Mouse (Mus musculus): ENCODE data around the gene Ccdc28b.

Ccdc28b gene

GRCm38 (mm10) chr4:129584884-129585608, 38.7 kb downstream of the Ccdc28b start:
- DNase-seq (ENCODE audit: low spot score in 2 of 2), result peak; percentile 70 to 76

DNA sequence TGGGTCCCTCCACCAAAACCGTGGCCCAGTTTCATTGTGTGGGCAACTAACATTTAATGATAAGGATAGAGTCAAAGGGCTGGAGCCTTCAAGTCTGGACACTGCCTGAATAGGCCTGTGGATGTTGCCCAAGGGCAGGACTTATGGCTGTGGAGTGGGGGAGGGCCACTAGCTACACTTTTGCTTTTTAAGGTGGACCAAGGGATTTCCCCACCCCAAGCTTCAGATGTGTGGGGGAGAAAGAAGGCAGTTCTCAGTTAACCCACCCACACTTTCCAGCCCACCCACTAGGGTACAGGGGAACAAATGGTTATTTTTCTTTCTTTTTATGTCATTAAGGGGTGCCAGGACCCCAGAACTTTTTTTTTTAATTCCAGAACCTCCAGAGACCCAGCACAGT, 39.4 kb downstream of the Ccdc28b start:
- no peak for DNase-seq (ENCODE audit: low spot score in 2 of 2)

- DNase-seq (ENCODE audit: low spot score in 2 of 2), result no peak
These were observed 41.5 kb downstream of the Ccdc28b start for GRCm38 (mm10) chr4:129582251-129582650.

DNA sequence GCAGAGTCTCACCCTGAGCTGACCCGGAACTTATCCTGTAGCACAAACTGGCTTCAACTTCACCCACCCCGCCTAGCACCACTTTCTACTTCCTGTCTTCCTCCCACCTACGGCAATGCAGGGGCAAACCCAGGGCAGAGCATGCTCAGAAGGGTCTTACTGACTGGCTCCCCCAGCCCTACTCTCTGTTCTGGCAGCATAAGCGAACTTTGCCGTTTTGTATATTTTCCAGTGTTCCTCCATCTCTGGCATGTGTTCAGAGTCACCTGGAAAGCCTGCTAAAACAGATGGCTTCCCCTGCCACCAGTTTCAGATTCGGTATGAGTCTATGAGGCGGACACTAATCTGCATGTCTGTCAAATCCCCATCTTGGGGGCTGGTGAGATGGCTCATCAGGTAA, 43.4 kb downstream of the Ccdc28b start:
- no peak for DNase-seq (ENCODE audit: low spot score in 2 of 2)

DNA sequence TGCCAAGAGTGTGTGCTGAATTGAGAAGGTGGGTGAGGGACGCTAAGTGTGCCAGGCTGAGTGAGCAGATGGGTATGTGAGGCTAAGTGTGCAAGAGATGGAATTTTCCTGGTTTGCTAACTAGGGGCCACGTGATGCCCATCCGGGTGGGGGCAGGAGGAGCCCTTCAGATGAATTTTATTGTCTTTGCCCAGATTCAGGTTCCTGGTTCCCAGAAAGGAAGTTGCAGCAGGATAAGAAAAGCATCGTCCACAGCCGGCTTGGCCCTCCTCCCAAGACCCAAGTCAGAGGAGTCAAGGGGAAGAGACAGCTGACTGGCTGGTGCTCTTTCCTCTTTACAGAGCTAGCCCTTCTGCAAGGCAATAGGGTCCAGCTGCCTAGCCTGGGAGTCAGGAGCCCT, 45.3 kb downstream of the Ccdc28b start, which contains the start of gene Fam167b:
Fam167b (minus strand) TSS at position 84 of the 400 bp plus-strand sequence.
- DNase-seq (ENCODE audit: low spot score in 2 of 2), result no peak

DNA sequence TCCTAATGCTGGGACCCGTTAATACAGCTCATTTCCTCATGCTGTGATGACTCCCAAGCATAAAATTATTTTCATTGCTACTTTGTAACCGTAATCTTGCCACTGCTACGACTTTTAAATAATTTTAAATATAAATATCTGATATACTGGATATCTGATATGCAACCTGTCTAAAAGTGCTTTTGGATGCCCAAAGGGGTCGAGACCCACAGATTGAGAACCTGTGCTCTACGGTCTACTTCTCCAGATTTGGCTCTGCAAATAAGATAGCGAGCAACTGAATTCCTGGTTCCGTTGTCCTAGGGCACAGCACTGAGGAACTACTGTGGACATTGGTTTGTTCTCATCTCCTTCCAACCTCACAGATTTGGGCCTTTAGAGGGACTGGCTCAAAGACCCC, 46.1 kb downstream of the Ccdc28b start:
- DNase-seq (ENCODE audit: low spot score in 2 of 2), result no peak

DNA sequence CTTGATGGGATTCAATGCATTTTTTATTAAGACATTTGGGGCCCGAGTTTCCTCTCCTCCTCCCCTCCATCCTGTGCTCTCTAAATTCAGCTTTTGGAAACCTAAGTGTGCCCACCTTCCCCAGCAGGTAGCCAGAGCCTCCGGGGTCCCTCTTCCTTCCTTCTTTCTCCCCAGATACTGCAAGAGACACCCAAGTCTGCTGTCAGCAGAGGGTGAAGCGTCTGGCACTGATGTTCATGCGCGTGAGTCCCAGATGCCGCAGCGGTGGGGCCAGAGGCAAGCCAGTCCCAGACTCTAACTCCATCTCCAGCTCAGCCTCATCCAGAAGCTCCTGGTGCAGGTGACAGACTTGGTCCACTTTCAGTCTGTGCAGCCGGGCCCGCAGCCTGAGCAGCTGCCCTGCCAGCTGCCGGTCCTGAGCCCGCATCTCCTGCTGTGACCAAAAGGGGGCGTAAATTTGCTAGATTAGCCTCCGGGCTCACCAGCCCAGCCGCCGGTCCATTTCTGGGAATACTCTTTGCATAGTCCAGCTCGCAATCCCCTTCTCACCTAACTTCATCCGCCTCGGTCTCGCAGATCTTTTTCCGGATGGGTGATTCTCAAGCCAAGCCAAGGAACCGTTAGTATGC, 46.8 kb downstream of the Ccdc28b start:
- DNase-seq (ENCODE audit: low spot score in 2 of 2), result peak; percentile 18 to 25

- DNase-seq (ENCODE audit: low spot score in 2 of 2), result no peak
These were observed 48.4 kb downstream of the Ccdc28b start for GRCm38 (mm10) chr4:129575171-129575844.

GRCm38 (mm10) chr4:129573430-129573829, 50.3 kb downstream of the Ccdc28b start, which contains the start of gene Lck:
Gene Lck, minus strand, starts transcription at chr4:129573641.
- DNase-seq (ENCODE audit: low spot score in 2 of 2), result no peak

- no peak for DNase-seq (ENCODE audit: low spot score in 2 of 2)
These were observed 50.7 kb downstream of the Ccdc28b start for GRCm38 (mm10) chr4:129573093-129573370.

DNA sequence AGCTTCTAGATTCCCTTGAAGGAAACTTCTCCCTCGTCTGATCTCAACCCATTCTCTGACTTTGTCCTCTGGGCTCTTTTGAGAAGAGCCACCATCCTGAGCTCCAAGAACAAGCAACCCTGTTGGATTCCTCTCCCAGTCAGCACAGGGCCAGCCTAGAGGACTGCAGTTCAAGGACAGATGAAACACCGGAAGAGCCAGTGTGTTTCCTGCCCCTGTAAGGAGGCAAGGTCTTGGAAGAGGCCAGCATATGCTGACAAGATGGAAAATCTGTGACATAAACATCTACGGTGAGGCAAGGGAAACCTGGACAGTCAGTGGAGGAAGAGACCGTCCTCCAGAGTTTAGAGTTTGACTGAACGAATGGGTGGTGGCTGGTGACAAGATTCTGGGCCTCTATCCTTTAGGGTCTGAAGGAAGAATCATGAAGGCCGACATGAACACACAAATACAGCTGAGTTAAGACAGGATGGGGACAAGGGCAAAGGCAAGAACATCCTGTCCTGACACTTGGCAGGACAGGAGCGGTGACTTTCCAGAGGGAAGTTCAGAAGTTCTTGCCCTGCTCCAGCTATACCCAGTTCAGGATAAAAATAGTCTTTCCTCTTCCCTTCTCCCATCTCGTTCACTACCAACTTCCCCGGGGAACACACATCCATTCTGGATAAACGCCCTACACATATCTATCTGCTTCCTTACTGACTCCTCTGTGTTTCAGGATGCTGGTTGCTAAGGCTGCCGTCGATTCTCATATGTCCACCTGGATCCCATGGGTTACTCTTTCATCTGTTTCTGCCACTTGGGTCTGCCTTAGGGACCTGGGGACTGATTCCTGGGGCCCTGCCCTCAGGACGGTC, 51.3 kb downstream of the Ccdc28b start:
- DNase-seq (ENCODE audit: low spot score in 2 of 2), result no peak

- no peak for DNase-seq (ENCODE audit: low spot score in 2 of 2)
These were observed 52.1 kb downstream of the Ccdc28b start for GRCm38 (mm10) chr4:129571551-129572084.

GRCm38 (mm10) chr4:129570028-129570427, 53.7 kb downstream of the Ccdc28b start:
- no peak for DNase-seq (ENCODE audit: low spot score in 2 of 2)
